Mouse (Mus musculus) hindbrain, embryonic 15.5 days (tissue): ENCODE measurements around the gene Kif26b. TPM values are rescaled to one million over a fixed set of nuclear protein-coding genes. Genes with fewer than 3 reads are reported as not detected.
A peak's percentile ranks its signal among the peaks of the same experiment; 100 is the strongest.

Experiments
- ATAC-seq: fragments of 200-750 bp; cut with Nextera tagmentation; 2 replicates; pipeline ENCODE4 v1.8.0; 2017; ENCODE audit warnings: low read depth, moderate number of reproducible peaks, moderate TSS enrichment; ENCODE audit not compliant: low FRiP score
- H3K27ac ChIP-seq: fragments of 300-500 bp; sonication (generic); replicated peaks from 2 replicates; pipeline ENCODE4 v1.5.1; 2015; ENCODE audit warnings: mild to moderate bottlenecking, inconsistent platforms
- H3K27me3 ChIP-seq: fragments of 300-500 bp; sonication (generic); 2 replicates; pipeline ENCODE4 v1.6.1; 2015; ENCODE audit warnings: control low read depth, inconsistent platforms
- H3K36me3 ChIP-seq: fragments of 300-500 bp; sonication (generic); 2 replicates; pipeline ENCODE4 v1.6.1; 2015; ENCODE audit warnings: control low read depth, inconsistent platforms
- H3K4me1 ChIP-seq: fragments of 300-500 bp; sonication (generic); replicated peaks from 2 replicates; pipeline ENCODE4 v1.6.1; 2015; ENCODE audit warnings: control low read depth, inconsistent platforms
- H3K4me2 ChIP-seq: fragments of 300-500 bp; sonication (generic); 2 replicates; pipeline ENCODE4 v1.6.1; 2015; ENCODE audit warnings: moderate library complexity, mild to moderate bottlenecking, inconsistent platforms
- H3K4me3 ChIP-seq: fragments of 300-500 bp; sonication (generic); 2 replicates; pipeline ENCODE4 v1.5.1; 2015; ENCODE audit warnings: mild to moderate bottlenecking, inconsistent platforms
- H3K9ac ChIP-seq: fragments of 300-500 bp; sonication (generic); 2 replicates; pipeline ENCODE4 v1.6.1; 2015; ENCODE audit warnings: inconsistent platforms
- H3K9me3 ChIP-seq: fragments of 300-500 bp; sonication (generic); 2 replicates; pipeline ENCODE4 v1.6.1; 2016; ENCODE audit warnings: control low read depth, inconsistent platforms
- WGBS: fragments of 180-500 bp; shearing (Covaris S2); methylation state at CpG from one replicate; pipeline ENCODE4 v1.1.7; 2015; 5-methylcytosine and 5-hydroxymethylcytosine counted together
- polyA plus RNA-seq: library from polyadenylated mRNA; unstranded; fragments of >200 nt; fragmentation: Nextera tagmentation; extraction: Ambion mirVana; gene quantifications from 2 replicates; pipeline ENCODE4 v1.2.1, GENCODE M21; 2015

The Kif26b gene
- polyA plus RNA-seq, 1 experiment from 2014 or later = 10.8 TPM

DNA sequence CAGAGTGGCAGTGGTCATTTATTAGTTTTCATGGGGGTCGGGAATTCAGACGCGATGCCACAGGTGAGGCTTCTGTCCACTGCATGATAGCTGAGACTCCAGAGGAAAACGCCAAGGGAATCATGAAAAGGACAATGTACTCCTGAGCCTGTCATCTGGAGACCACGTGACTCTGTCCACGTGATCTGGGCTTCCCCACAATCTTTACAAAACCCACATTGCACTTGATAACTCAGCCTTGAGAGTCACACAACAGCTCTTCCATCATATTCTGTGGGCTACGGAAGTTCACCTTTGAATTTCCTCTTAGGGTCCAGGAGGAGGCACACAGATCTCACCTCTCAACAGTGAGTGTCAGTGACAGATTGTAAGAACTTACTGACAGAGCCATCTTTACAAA, 290.1 kb downstream of the Kif26b start:
- 89% methylated on average over 7 of the region's 7 CpGs for WGBS
- Histone ChIP-seq H3K27ac (no peak overlapping the region), H3K4me1 (peaks cover 20% of the 10 kb centered on the region), H3K27me3 (no peaks in the 10 kb centered on the region), H3K4me2 (no peak overlapping the region), H3K4me3 (no peak overlapping the region), H3K9ac (no peak overlapping the region), H3K36me3 (no peaks in the 10 kb centered on the region), H3K9me3 (no peaks in the 10 kb centered on the region)
- ATAC-seq = no peak

DNA sequence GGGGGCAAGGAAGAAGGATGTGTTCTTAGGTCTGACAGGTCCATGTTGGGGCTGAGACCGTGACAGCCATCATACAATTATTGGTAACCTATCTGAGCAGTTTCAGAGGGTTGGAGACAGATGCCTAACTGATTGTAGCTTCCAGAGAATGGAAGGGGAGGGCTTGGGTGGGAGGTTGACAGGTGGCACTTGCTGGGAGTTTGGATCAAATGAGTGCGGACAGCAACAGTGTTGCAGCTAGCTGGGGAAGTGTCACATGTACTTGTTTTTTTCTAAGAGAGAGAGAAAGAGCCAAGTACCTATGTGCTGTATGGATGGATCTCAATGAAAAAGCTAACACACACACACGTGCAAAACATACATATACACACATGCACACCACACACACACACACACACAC, 291.2 kb downstream of the Kif26b start:
- Histone ChIP-seq H3K9me3 (no peaks in the 10 kb centered on the region), H3K9ac (no peak overlapping the region), H3K4me1 (peaks cover 16% of the 10 kb centered on the region), H3K36me3 (no peaks in the 10 kb centered on the region), H3K27me3 (no peaks in the 10 kb centered on the region), H3K4me2 (no peak overlapping the region), H3K27ac (no peak overlapping the region), H3K4me3 (no peak overlapping the region)
- ATAC-seq = no peak
- WGBS = 83% methylated on average over 3 of the region's 3 CpGs

DNA sequence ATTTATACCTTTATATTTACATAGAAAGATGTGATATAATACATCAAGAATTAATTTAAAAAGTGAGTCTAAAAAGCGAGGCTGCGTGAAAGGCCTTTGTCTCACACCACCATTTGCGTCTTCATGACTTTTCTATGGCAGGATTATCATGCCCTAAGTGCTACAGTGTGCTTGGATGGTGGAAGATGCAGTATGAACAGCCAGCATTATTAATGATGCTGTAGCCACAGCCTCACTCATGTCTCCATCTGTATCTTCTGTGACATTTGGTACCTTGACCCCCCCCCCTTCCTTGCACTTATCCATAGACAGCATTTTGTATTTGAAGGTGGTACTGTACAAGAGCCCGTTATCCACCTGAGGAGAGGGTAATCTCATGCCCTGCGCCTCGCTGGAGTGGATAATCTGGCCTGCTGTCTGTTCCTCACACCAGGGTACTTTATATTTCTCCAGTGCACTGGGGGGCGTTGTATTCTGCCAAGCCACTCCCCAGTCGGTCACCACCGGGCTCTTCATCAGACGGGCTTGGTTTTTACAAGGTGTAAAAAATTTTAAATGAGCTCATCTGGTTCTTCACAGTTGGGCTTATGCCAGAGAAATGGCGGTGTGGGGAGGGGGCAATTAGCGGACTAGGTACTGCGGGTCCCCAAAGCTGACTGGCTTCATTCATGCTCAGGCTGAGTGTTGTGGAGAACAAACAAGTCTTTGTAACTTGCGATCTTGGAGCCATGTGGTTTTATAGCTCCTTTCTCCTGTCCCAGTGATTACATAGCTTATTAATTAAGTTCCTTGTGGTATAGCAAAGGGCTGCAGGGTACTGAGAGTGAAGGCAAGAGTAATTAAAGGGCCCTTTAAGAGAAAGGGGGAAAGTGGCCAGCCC, 291.9 kb downstream of the Kif26b start:
- Histone ChIP-seq H3K4me2 (0 out of 2 replicates have a peak overlapping the region, but pooled peaks have one; percentile 14), H3K9ac (no peak overlapping the region), H3K27me3 (no peaks in the 10 kb centered on the region), H3K4me1 (peaks cover 16% of the 10 kb centered on the region), H3K27ac (no peak overlapping the region), H3K9me3 (no peaks in the 10 kb centered on the region), H3K36me3 (no peaks in the 10 kb centered on the region), H3K4me3 (no peak overlapping the region)
- WGBS = 49% methylated on average over 14 of the region's 14 CpGs
- ATAC-seq = peak; percentile 70

DNA sequence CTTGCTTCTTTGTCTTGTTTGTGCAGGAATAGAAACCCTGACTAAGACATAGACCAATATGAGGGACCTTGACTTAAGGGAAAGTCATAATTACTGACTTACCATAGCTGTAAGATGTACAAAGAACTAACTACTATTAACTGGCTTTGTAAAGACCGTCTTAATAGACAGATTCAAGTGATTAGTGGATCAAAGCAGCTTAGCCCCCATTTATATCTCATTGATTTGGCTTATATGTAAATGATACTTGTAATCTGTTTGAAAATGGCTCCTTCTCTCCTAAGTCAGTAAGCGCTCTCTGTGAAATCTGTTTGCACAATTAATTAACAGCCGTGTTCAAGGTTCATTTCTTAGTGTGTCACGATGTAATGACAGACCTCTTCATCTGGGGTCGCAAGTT, 295.9 kb downstream of the Kif26b start:
- H3K4me1 ChIP-seq = peaks cover 33% of the 10 kb centered on the region
- no peak overlapping the region for H3K9ac ChIP-seq
- no peaks in the 10 kb centered on the region for H3K9me3 ChIP-seq
- H3K27ac ChIP-seq = no peak overlapping the region
- 60% methylated on average over 5 of the region's 5 CpGs for WGBS
- H3K4me2 ChIP-seq = no peak overlapping the region
- no peaks in the 10 kb centered on the region for H3K36me3 ChIP-seq
- H3K27me3 ChIP-seq = no peaks in the 10 kb centered on the region
- H3K4me3 ChIP-seq = no peak overlapping the region
- ATAC-seq = no peak

- ATAC-seq = no peak
- no peak overlapping the region for H3K9ac ChIP-seq
- H3K4me2 ChIP-seq = no peak overlapping the region
- 79% methylated on average over 3 of the region's 3 CpGs for WGBS
- no peaks in the 10 kb centered on the region for H3K9me3 ChIP-seq
- no peak overlapping the region for H3K27ac ChIP-seq
- peaks cover 19% of the 10 kb centered on the region for H3K4me1 ChIP-seq
- no peaks in the 10 kb centered on the region for H3K36me3 ChIP-seq
- H3K4me3 ChIP-seq = no peak overlapping the region
- no peaks in the 10 kb centered on the region for H3K27me3 ChIP-seq
These were observed 298.3 kb downstream of the Kif26b start for GRCm38 (mm10) chr1:178827223-178827622.

DNA sequence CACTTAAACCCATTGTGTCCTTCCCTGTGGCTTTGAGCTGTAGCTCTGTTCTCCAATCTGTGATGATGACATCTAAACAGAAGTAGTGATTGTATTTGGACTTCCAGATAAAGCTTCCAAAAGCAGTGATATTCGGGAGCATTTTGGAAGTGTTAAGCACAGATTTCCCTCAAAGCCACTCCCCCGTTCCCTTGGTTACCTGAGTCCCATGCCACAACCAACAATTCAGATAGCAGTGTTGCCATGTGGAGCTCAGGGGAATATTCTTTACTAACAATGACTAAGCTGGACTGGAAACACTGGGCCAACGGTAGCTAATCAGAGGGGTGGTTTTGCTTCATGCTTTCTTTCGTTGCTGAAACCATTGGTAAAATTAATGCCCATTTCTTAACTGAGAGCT, 300.5 kb downstream of the Kif26b start:
- 66% methylated on average over 4 of the region's 4 CpGs for WGBS
- H3K36me3 ChIP-seq = no peaks in the 10 kb centered on the region

GRCm38 (mm10) chr1:178832571-178832970, 303.6 kb downstream of the Kif26b start:
- H3K4me3 ChIP-seq = no peak overlapping the region
- H3K4me2 ChIP-seq = no peak overlapping the region
- no peaks in the 10 kb centered on the region for H3K9me3 ChIP-seq
- no peak for ATAC-seq
- H3K27ac ChIP-seq = no peak overlapping the region
- no peaks in the 10 kb centered on the region for H3K27me3 ChIP-seq
- peaks cover 12% of the 10 kb centered on the region for H3K4me1 ChIP-seq
- 75% methylated on average over 6 of the region's 6 CpGs for WGBS
- H3K9ac ChIP-seq = no peak overlapping the region
- no peaks in the 10 kb centered on the region for H3K36me3 ChIP-seq

More for the DNA sequence above, 300.5 kb downstream of the Kif26b start:
- Histone ChIP-seq H3K9me3 (no peaks in the 10 kb centered on the region), H3K27me3 (no peaks in the 10 kb centered on the region), H3K4me3 (no peak overlapping the region), H3K9ac (no peak overlapping the region), H3K27ac (no peak overlapping the region), H3K4me2 (no peak overlapping the region), H3K4me1 (peaks cover 19% of the 10 kb centered on the region)
- ATAC-seq = no peak

GRCm38 (mm10) chr1:178835805-178836204, 306.9 kb downstream of the Kif26b start:
- 83% methylated on average over 9 of the region's 9 CpGs for WGBS
- no peak overlapping the region for H3K4me2 ChIP-seq
- H3K27ac ChIP-seq = no peak overlapping the region
- no peak overlapping the region for H3K4me3 ChIP-seq
- no peaks in the 10 kb centered on the region for H3K36me3 ChIP-seq
- ATAC-seq = no peak
- H3K9me3 ChIP-seq = no peaks in the 10 kb centered on the region
- H3K4me1 ChIP-seq = peaks cover 15% of the 10 kb centered on the region
- H3K27me3 ChIP-seq = no peaks in the 10 kb centered on the region
- H3K9ac ChIP-seq = no peak overlapping the region

DNA sequence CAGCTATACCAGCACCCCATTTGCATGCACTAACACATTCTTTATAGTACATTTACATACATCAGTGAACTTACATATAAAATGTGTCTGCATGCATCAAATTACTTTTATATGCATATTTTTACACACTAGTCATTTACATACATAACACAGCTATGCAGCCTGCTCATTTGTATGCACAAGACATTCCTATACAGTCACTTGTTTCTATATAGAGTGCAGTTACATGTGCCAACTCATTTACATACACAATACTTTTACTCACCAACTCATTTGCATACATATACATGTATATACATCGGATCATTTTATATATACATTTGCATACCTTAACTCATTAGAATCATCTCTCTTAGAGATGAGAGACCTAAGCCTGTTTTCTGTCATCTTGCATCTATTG, 308.1 kb downstream of the Kif26b start:
- H3K27ac ChIP-seq = no peak overlapping the region
- no peak overlapping the region for H3K9ac ChIP-seq
- 61% methylated on average over 1 of the region's 1 CpGs for WGBS
- no peak overlapping the region for H3K4me2 ChIP-seq
- ATAC-seq = no peak
- H3K36me3 ChIP-seq = no peaks in the 10 kb centered on the region
- H3K4me1 ChIP-seq = peaks cover 15% of the 10 kb centered on the region
- H3K27me3 ChIP-seq = no peaks in the 10 kb centered on the region
- H3K9me3 ChIP-seq = no peaks in the 10 kb centered on the region
- no peak overlapping the region for H3K4me3 ChIP-seq

DNA sequence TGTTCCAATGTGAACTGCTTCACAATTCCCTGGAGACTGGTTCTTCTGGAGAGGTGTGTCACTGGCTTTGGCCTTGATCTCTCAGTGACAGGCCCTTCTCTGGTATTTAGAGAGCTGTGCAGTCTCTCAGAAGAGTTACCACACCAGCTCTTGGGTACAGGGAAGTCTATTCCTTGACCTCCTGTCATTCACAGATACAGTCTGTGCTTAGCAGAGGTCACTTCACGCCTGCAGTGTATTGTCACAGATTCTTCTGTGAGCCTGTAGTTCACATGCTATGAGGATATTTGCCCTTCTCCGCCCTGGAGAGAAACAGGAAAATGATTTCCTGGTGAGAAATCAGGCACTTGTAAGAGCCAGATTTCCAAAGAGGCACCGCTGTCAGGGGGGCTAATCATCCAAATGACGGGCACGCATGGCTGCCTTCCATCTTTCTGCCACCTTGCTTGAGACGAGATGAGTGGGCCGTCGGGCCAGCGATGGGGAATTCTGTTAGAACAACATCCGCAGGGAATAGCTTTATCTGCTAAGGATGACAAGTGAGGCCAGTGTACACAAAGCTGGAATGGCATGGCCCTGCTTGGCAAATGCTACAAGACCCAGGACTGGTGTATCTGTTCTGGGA, 309.9 kb downstream of the Kif26b start:
- no peaks in the 10 kb centered on the region for H3K27me3 ChIP-seq
- 40% methylated on average over 10 of the region's 10 CpGs for WGBS
- no peaks in the 10 kb centered on the region for H3K9me3 ChIP-seq

DNA sequence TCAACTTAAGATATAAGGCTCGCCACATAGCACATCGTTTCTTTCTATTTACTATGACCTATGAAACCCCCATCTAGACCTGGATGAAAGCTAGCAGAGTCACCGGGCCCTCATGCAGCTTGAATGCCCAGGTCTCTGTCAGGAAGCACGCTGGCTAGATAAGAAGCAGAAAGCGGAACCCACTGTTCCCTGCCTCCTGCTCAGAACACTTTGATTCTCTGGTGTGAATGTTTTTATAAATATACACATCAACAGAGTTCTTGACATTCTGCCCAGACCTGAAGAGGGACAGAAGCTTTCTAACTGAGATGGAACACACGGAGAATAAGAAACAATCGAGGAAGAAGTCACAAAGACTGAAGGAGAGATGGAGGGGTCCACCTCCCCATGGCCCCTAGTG, 311.4 kb downstream of the Kif26b start:
- no peaks in the 10 kb centered on the region for H3K27me3 ChIP-seq
- WGBS = 85% methylated on average over 7 of the region's 7 CpGs
- H3K27ac ChIP-seq = no peak overlapping the region
- peaks cover 15% of the 10 kb centered on the region for H3K4me1 ChIP-seq
- no peak overlapping the region for H3K4me2 ChIP-seq
- no peaks in the 10 kb centered on the region for H3K9me3 ChIP-seq
- H3K9ac ChIP-seq = no peak overlapping the region
- no peak for ATAC-seq
- H3K4me3 ChIP-seq = no peak overlapping the region
- no peaks in the 10 kb centered on the region for H3K36me3 ChIP-seq

More for the DNA sequence above, 309.9 kb downstream of the Kif26b start:
- no peak for ATAC-seq
- H3K27ac ChIP-seq = no peak overlapping the region
- no peaks in the 10 kb centered on the region for H3K36me3 ChIP-seq
- no peak overlapping the region for H3K9ac ChIP-seq
- no peak overlapping the region for H3K4me2 ChIP-seq
- no peak overlapping the region for H3K4me3 ChIP-seq
- peaks cover 15% of the 10 kb centered on the region for H3K4me1 ChIP-seq

- WGBS = 85% methylated on average over 6 of the region's 6 CpGs
- H3K9ac ChIP-seq = no peak overlapping the region
- no peaks in the 10 kb centered on the region for H3K36me3 ChIP-seq
- H3K4me1 ChIP-seq = no peaks in the 10 kb centered on the region
- no peak for ATAC-seq
- no peak overlapping the region for H3K4me3 ChIP-seq
- no peak overlapping the region for H3K27ac ChIP-seq
- H3K4me2 ChIP-seq = no peak overlapping the region
- H3K27me3 ChIP-seq = no peaks in the 10 kb centered on the region
- H3K9me3 ChIP-seq = no peaks in the 10 kb centered on the region
These were observed 315.9 kb downstream of the Kif26b start for GRCm38 (mm10) chr1:178844839-178845238.
